Mouse (Mus musculus): ENCODE data around the gene Cd40. TPM values are rescaled to one million over a fixed set of nuclear protein-coding genes. Genes with fewer than 3 reads are reported as not detected.

The Cd40 gene
- total RNA-seq, 2 experiments from 2014 or later, result 1.6 to 2.3 TPM

GRCm38 (mm10) chr2:165056377-165057085 is 1.1 kb downstream of the Cd40 start:
- DNase-seq, result peak in 1 of 2 experiments; percentile 14

GRCm38 (mm10) chr2:165059961-165060360 is 4.5 kb downstream of the Cd40 start:
- DNase-seq, result no peak

- peak; percentile 29 to 37 for DNase-seq
Observed at GRCm38 (mm10) chr2:165061638-165062433, 6.4 kb downstream of the Cd40 start.

- no peak for DNase-seq
Observed at GRCm38 (mm10) chr2:165064489-165064888, 9.1 kb downstream of the Cd40 start.

- DNase-seq, result no peak
Observed at GRCm38 (mm10) chr2:165068806-165069205, 13.4 kb downstream of the Cd40 start.

GRCm38 (mm10) chr2:165070096-165070816 is 14.8 kb downstream of the Cd40 start:
- DNase-seq, result peak; percentile 52 to 82

- DNase-seq, result peak in 1 of 2 experiments; percentile 23
Observed at GRCm38 (mm10) chr2:165073381-165073781, 18.0 kb downstream of the Cd40 start.

- DNase-seq, result peak; percentile 78 to 85
Observed at GRCm38 (mm10) chr2:165074081-165074884, 18.9 kb downstream of the Cd40 start.

GRCm38 (mm10) chr2:165074937-165075336 is 19.5 kb downstream of the Cd40 start:
- peak; percentile 80 to 88 for DNase-seq

GRCm38 (mm10) chr2:165077055-165077454 is 21.6 kb downstream of the Cd40 start:
- no peak for DNase-seq

- no peak for DNase-seq
Observed at GRCm38 (mm10) chr2:165078045-165078444, 22.6 kb downstream of the Cd40 start.

GRCm38 (mm10) chr2:165078605-165079004 is 23.2 kb downstream of the Cd40 start:
- DNase-seq, result no peak

GRCm38 (mm10) chr2:165080657-165081056 is 25.2 kb downstream of the Cd40 start:
- no peak for DNase-seq

GRCm38 (mm10) chr2:165081257-165081656 is 25.8 kb downstream of the Cd40 start:
- DNase-seq, result no peak

- DNase-seq, result no peak
Observed at GRCm38 (mm10) chr2:165086634-165087033, 31.2 kb downstream of the Cd40 start.

- DNase-seq, result no peak
Observed at GRCm38 (mm10) chr2:165089470-165089869, 34.0 kb downstream of the Cd40 start.

- no peak for DNase-seq
Observed at GRCm38 (mm10) chr2:165090650-165091049, 35.2 kb downstream of the Cd40 start, which contains the start of gene 1700025C18Rik. TSS of gene 1700025C18Rik (minus strand) at chr2:165090750.

- no peak for DNase-seq
Observed at GRCm38 (mm10) chr2:165091433-165091965, 36.1 kb downstream of the Cd40 start.

- no peak for DNase-seq
Observed at GRCm38 (mm10) chr2:165092393-165092792, 37.0 kb downstream of the Cd40 start.

- no peak for DNase-seq
Observed at GRCm38 (mm10) chr2:165096367-165096766, 40.9 kb downstream of the Cd40 start.

GRCm38 (mm10) chr2:165098861-165099260 is 43.4 kb downstream of the Cd40 start:
- peak; percentile 26 to 32 for DNase-seq

Measured in heart, adult 18-20 months (tissue).